Mouse (Mus musculus): ENCODE results near the gene Epor.

Gene Epor

DNA sequence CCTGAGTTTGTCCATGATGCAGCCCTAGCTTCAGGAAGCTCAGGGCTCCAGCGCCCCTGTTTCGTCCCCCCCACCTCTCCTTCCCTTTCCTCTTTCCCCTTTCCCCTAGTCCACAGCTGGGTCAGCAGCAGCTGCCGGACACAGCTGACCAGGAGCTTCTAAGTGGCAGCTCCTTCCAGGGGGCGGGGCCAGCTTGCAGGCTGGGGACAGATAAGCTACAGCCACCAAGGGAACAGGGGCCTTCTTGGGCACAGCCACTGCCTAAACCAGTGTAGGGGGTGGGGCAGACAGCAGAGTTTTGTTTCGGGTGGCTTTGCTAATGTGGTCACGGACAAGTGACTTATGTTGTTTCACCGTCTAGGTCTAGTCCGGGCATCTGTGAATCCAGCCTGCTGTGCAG, at the start of gene Epor:
Epor (minus strand) TSS at position 90 of the 400 bp plus-strand sequence.
- H3K4me3 ChIP-seq (replicated peaks; ENCODE audit: low read length) = peak within 1 kb of the TSS; percentile 74
- peaks cover 47% of the 10 kb centered on the region for H3K4me1 ChIP-seq (replicated peaks; ENCODE audit: low read depth, low read length)
- TF ChIP-seq NANOG (IDR thresholded peaks at IDR 0.05; ENCODE audit: borderline replicate concordance, low read length) = no peak
- TF ChIP-seq POU5F1 (IDR thresholded peaks at IDR 0.05; ENCODE audit: borderline replicate concordance, low read length) = no peak
- no peak for TF ChIP-seq CTCF (conservative IDR thresholded peaks at IDR 0.05; ENCODE audit: low read length)
- peaks cover 66% of the 10 kb centered on the region for H3K27me3 ChIP-seq (ENCODE audit: insufficient read depth, low read length)
- H3K36me3 ChIP-seq (ENCODE audit: insufficient read depth, low read length) = peaks cover 13% of the 10 kb centered on the region
- H3K9me3 ChIP-seq (ENCODE audit: low read length) = no peaks in the 10 kb centered on the region

DNA sequence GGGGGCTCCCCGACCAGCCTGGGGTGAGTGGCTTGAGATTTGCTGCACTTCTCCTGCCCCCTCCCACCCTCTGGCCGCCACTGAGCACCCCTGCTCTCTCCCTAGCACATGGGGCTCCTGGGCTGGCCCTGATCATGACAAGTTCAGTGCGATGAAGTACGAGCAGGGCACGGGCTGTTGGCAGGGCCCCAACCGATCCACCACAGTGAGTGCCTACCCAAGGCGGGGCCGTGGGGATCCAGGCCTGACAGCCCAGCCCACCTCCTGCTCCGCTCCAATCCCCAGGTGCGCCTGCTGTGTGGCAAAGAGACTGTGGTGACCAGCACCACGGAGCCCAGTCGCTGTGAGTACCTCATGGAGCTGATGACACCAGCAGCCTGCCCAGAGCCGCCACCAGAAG, 49.4 kb upstream of the Epor start:
- no peaks in the 10 kb centered on the region for H3K27me3 ChIP-seq (ENCODE audit: insufficient read depth, low read length)
- peaks cover 75% of the 10 kb centered on the region for H3K36me3 ChIP-seq (ENCODE audit: insufficient read depth, low read length)
- H3K4me3 ChIP-seq (replicated peaks; ENCODE audit: low read length) = peak overlapping the region; percentile 49
- no peak for TF ChIP-seq CTCF (conservative IDR thresholded peaks at IDR 0.05; ENCODE audit: low read length)
- no peak for TF ChIP-seq NANOG (IDR thresholded peaks at IDR 0.05; ENCODE audit: borderline replicate concordance, low read length)
- TF ChIP-seq POU5F1 (IDR thresholded peaks at IDR 0.05; ENCODE audit: borderline replicate concordance, low read length) = no peak
- no peaks in the 10 kb centered on the region for H3K9me3 ChIP-seq (ENCODE audit: low read length)
- peaks cover 89% of the 10 kb centered on the region for H3K4me1 ChIP-seq (replicated peaks; ENCODE audit: low read depth, low read length)

DNA sequence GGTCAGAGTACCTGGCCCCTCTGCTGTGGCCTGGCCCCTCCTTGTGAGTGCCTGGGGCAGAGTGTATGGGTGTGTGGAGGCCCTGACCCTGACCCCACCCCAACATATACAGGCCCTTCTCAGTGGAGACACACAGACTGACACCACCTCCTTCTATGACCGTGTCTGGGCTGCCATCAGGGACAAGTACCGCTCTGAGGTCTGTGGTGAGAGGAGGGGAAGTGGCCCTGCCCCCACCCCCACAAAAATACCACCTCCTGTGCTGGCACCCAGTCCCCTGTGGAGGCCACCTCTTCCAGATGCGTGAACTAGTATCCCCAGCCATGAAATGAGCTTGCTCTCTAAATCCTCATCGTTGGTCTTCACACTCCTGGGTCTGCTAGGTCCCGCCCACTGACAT, 47.7 kb upstream of the Epor start:
- no peak overlapping the region for H3K4me3 ChIP-seq (replicated peaks; ENCODE audit: low read length)
- no peaks in the 10 kb centered on the region for H3K27me3 ChIP-seq (ENCODE audit: insufficient read depth, low read length)
- H3K4me1 ChIP-seq (replicated peaks; ENCODE audit: low read depth, low read length) = peaks cover 90% of the 10 kb centered on the region
- peaks cover 92% of the 10 kb centered on the region for H3K36me3 ChIP-seq (ENCODE audit: insufficient read depth, low read length)
- no peaks in the 10 kb centered on the region for H3K9me3 ChIP-seq (ENCODE audit: low read length)
- TF ChIP-seq CTCF (conservative IDR thresholded peaks at IDR 0.05; ENCODE audit: low read length) = no peak
- TF ChIP-seq NANOG (IDR thresholded peaks at IDR 0.05; ENCODE audit: borderline replicate concordance, low read length) = no peak
- no peak for TF ChIP-seq POU5F1 (IDR thresholded peaks at IDR 0.05; ENCODE audit: borderline replicate concordance, low read length)

GRCm38 (mm10) chr9:22004546-22004945, 41.2 kb upstream of the Epor start:
- H3K36me3 ChIP-seq (ENCODE audit: insufficient read depth, low read length) = peaks cover 60% of the 10 kb centered on the region
- no peak for TF ChIP-seq NANOG (IDR thresholded peaks at IDR 0.05; ENCODE audit: borderline replicate concordance, low read length)
- no peak for TF ChIP-seq POU5F1 (IDR thresholded peaks at IDR 0.05; ENCODE audit: borderline replicate concordance, low read length)
- no peak for TF ChIP-seq CTCF (conservative IDR thresholded peaks at IDR 0.05; ENCODE audit: low read length)
- H3K9me3 ChIP-seq (ENCODE audit: low read length) = no peaks in the 10 kb centered on the region

DNA sequence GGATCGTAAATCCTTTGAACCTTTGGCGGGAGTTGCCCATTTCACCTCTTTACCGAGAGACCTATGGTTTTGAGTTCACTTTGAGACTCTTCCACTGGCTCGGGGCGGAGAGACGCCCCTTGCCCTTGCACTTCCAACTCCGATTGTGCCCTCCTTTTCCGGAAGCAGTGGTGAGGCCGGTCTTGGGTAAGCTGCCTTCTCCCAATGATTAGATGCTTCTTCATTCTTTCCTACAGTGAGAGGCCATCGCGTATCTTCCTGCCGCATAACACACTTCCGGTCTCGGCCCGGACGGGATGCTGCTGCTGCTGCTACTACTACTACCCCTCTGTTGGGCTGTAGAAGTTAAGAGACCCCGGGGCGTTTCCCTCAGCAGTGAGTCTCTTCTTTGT, 39.9 kb upstream of the Epor start:
- peak overlapping the region; percentile 95 for H3K4me3 ChIP-seq (replicated peaks; ENCODE audit: low read length)
- no peak for TF ChIP-seq POU5F1 (IDR thresholded peaks at IDR 0.05; ENCODE audit: borderline replicate concordance, low read length)
- no peak for TF ChIP-seq CTCF (conservative IDR thresholded peaks at IDR 0.05; ENCODE audit: low read length)
- TF ChIP-seq NANOG (IDR thresholded peaks at IDR 0.05; ENCODE audit: borderline replicate concordance, low read length) = no peak
- no peaks in the 10 kb centered on the region for H3K9me3 ChIP-seq (ENCODE audit: low read length)
- H3K4me1 ChIP-seq (replicated peaks; ENCODE audit: low read depth, low read length) = peaks cover 55% of the 10 kb centered on the region
- no peaks in the 10 kb centered on the region for H3K27me3 ChIP-seq (ENCODE audit: insufficient read depth, low read length)
- peaks cover 46% of the 10 kb centered on the region for H3K36me3 ChIP-seq (ENCODE audit: insufficient read depth, low read length)

More at GRCm38 (mm10) chr9:22004546-22004945, 41.2 kb upstream of the Epor start:
- Histone ChIP-seq H3K4me1 (replicated peaks; ENCODE audit: low read depth, low read length) (peaks cover 64% of the 10 kb centered on the region), H3K4me3 (replicated peaks; ENCODE audit: low read length) (peak overlapping the region; percentile 95), H3K27me3 (ENCODE audit: insufficient read depth, low read length) (no peaks in the 10 kb centered on the region)

GRCm38 (mm10) chr9:22002194-22003162, 39.2 kb upstream of the Epor start, which contains the start of the genes Ccdc151 and Prkcsh:
TSS of gene Ccdc151 (minus strand) at chr9:22002634.
TSS of gene Prkcsh (plus strand) at chr9:22002806.
- no peaks in the 10 kb centered on the region for H3K27me3 ChIP-seq (ENCODE audit: insufficient read depth, low read length)
- TF ChIP-seq NANOG (IDR thresholded peaks at IDR 0.05; ENCODE audit: borderline replicate concordance, low read length) (no peak), POU5F1 (IDR thresholded peaks at IDR 0.05; ENCODE audit: borderline replicate concordance, low read length) (no peak), CTCF (conservative IDR thresholded peaks at IDR 0.05; ENCODE audit: low read length) (no peak)
- H3K4me1 ChIP-seq (replicated peaks; ENCODE audit: low read depth, low read length) = peaks cover 48% of the 10 kb centered on the region
- no peaks in the 10 kb centered on the region for H3K9me3 ChIP-seq (ENCODE audit: low read length)
- H3K4me3 ChIP-seq (replicated peaks; ENCODE audit: low read length) = peak within 1 kb of the TSS; percentile 95
- peaks cover 39% of the 10 kb centered on the region for H3K36me3 ChIP-seq (ENCODE audit: insufficient read depth, low read length)

DNA sequence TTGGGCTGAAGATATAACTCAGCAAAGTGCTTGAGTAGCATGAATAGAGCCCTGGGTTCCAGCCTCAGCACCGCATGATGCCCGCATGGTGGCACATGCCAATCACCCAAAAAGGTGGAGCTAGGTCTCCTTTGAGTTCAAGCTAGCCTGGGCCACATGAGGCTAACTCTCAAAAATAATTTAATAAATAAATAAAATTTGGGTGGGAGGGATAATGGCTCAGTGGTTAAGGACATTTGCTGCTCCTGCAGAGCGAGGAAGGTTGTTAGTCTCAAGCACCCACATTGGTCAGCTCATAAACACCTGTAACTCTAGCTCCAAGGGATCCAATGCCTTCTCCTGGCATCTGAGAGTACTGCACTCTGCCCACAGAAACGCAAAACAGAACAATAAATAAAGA, 38.3 kb upstream of the Epor start:
- Histone ChIP-seq H3K9me3 (ENCODE audit: low read length) (no peaks in the 10 kb centered on the region), H3K4me1 (replicated peaks; ENCODE audit: low read depth, low read length) (peaks cover 41% of the 10 kb centered on the region), H3K4me3 (replicated peaks; ENCODE audit: low read length) (peak overlapping the region; percentile 95; the same call in 1 of the 2 replicates), H3K27me3 (ENCODE audit: insufficient read depth, low read length) (no peaks in the 10 kb centered on the region), H3K36me3 (ENCODE audit: insufficient read depth, low read length) (peaks cover 31% of the 10 kb centered on the region)
- TF ChIP-seq CTCF (conservative IDR thresholded peaks at IDR 0.05; ENCODE audit: low read length) = peak; percentile 13; the same call in 1 of the 2 replicates
- no peak for TF ChIP-seq POU5F1 (IDR thresholded peaks at IDR 0.05; ENCODE audit: borderline replicate concordance, low read length)

DNA sequence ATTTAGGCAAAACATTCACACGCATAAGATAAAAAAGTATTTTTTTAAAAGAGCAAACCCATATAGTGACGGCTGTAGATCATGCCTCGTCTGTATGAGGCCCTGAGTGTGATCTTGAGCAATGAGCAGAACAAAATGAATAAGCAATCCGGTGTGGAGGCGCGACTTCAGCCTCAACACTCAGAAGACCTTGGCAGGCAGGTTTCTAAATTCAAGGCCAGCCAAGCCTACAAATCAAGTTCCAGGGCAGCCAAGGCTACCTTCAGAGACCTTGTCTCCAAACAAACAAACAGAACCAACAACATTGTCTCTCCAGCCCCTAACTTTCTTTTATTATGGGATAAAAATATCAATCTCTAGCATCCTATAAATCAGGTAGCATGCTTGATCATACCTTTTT, 37.0 kb upstream of the Epor start:
- no peaks in the 10 kb centered on the region for H3K9me3 ChIP-seq (ENCODE audit: low read length)

More for the DNA sequence above, 37.0 kb upstream of the Epor start:
- Histone ChIP-seq H3K36me3 (ENCODE audit: insufficient read depth, low read length) (peaks cover 18% of the 10 kb centered on the region), H3K4me3 (replicated peaks; ENCODE audit: low read length) (no peak overlapping the region), H3K27me3 (ENCODE audit: insufficient read depth, low read length) (no peaks in the 10 kb centered on the region), H3K4me1 (replicated peaks; ENCODE audit: low read depth, low read length) (peaks cover 31% of the 10 kb centered on the region)
- TF ChIP-seq CTCF (conservative IDR thresholded peaks at IDR 0.05; ENCODE audit: low read length) (no peak), POU5F1 (IDR thresholded peaks at IDR 0.05; ENCODE audit: borderline replicate concordance, low read length) (no peak), NANOG (IDR thresholded peaks at IDR 0.05; ENCODE audit: borderline replicate concordance, low read length) (no peak)
